Mouse (Mus musculus) olfactory bulb, adult 2 months (tissue): ENCODE data around the gene Ptms. TPM values are rescaled to one million over a fixed set of nuclear protein-coding genes. Genes with fewer than 3 reads are reported as not detected.

ENCODE experiments used
- H3K27ac ChIP-seq: fragments of 200-500 bp; 2 replicates; pipeline ENCODE4 v1.5.1; 2012; ENCODE audit warnings: low read depth, low read length; ENCODE audit not compliant: insufficient read depth
- H3K4me1 ChIP-seq: fragments of 200-500 bp; 2 replicates; pipeline ENCODE4 v1.6.1; 2012; ENCODE audit warnings: low read length; ENCODE audit not compliant: control insufficient read depth, insufficient read depth
- H3K4me3 ChIP-seq: fragments of 200-500 bp; 2 replicates; pipeline ENCODE4 v1.5.1; 2012; ENCODE audit warnings: mild to moderate bottlenecking, low read depth, low read length, moderate library complexity; ENCODE audit not compliant: insufficient read depth
- CTCF ChIP-seq: fragments of 200-500 bp; IDR thresholded peaks from 2 replicates; pipeline ENCODE4 v1.5.1; 2012; ENCODE audit warnings: low read depth, mild to moderate bottlenecking, low read length, moderate library complexity; ENCODE audit not compliant: insufficient read depth
- POLR2A ChIP-seq: fragments of 200-500 bp; IDR thresholded peaks from 2 replicates; pipeline ENCODE4 v1.6.1; 2012; ENCODE audit warnings: mild to moderate bottlenecking, low read depth, low read length, moderate library complexity; ENCODE audit not compliant: insufficient read depth
- WGBS: fragments of 180-500 bp; shearing (Covaris S2); methylation state at CpG from one replicate; pipeline ENCODE4 v1.1.7; 2018; 5-methylcytosine and 5-hydroxymethylcytosine counted together
- polyA plus RNA-seq: library from polyadenylated mRNA; stranded (reverse); fragments of >200 nt; gene quantifications from 2 replicates; pipeline ENCODE4 v1.2.4, GENCODE M21; 2012; ENCODE audit warnings: low replicate concordance; ENCODE audit not compliant: missing spikeins, insufficient read depth, insufficient read length

Gene Ptms
- polyA plus RNA-seq, 1 experiment: not detected

DNA sequence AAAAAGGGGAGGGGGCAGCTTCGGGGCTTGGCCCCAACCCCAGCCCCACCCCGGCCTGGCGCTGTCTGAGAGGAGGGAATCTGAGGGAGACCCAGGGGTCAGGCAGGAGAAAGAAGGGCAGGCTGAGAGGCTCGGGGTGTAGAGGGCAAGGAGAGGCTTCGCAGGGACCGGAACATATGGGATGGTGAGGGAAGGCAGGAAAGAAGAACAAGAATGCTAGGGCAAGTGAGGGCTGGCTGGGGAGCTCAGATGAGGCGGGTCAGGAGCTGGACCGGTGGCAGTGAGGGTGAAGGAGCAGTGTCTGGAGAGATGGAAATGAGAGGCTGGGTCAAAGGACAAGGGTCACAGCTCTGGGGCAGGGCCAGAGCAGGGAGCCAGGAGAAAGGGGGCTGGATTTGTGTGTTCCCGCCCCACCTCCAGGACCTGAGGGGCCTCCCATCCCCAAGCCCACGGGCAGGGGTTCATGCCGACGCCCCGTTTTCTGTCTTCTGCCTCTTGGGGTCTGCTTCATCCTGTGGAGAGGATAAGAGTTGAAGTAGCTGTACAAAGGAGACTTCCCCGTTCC lies 6.1 kb downstream of the Ptms start:
- Histone ChIP-seq H3K4me3 (no peak overlapping the region), H3K27ac (no peak overlapping the region), H3K4me1 (peaks cover 49% of the 10 kb centered on the region)
- WGBS: 72% methylated on average over 14 of the region's 14 CpGs
- TF ChIP-seq CTCF (no peak), POLR2A (no peak)

DNA sequence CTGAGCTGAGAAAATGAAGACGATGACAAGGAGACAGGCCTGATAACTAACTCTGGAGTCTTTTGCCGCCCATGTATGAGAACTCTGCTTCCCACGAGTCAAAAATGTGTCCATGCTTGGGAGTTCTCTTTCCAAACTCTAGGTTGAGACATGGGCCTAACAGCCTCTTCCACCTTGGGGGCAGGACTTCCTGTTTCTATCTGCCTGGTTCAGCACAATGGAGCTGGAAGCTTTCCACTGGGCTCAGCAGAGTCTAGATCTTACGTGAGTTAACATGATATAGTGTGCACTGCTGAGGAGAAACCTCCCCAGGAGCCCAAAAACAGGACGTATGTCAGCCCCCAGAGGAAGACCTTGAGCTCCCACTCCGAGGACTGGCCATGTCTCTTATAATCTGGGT lies 6.7 kb downstream of the Ptms start:
- 55% methylated on average over 6 of the region's 6 CpGs for WGBS
- Histone ChIP-seq H3K4me3 (no peak overlapping the region), H3K27ac (no peak overlapping the region), H3K4me1 (peaks cover 47% of the 10 kb centered on the region)
- TF ChIP-seq CTCF (no peak), POLR2A (no peak)

DNA sequence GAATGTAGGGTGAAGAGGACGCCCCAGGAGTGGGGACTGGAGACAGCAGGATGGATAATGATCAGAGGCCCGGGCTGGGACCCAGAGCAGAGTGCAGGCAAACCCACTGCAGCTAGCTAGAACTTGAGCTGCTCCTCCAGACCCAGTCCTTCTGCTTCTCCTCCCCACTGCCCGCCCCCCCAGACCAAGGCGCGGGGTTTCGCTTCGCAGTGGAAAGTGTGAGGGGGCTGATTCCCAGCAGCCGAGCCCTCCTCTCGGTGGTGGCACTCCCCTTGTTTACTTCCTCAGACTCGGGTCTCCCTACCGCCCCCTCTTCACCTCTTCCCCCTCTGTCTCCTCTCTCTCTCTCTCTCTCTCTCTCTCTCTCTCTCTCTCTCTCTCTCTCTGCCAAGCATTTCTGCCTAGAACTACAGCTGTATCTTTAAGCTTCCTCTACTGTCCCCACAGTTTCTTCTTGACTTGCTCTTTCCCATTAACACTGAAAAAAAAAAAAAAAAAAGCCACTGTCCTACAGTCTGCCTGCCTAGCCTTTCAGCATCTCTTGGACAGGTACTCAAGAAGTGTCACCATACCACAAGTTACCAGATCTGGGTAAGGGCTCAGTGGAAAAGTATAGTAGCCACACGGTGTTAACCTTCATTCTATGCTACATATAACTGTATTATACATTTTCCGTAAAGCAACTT lies 8.2 kb downstream of the Ptms start, which contains the start of gene Lag3:
Lag3 (minus strand) TSS at position 173 of the 686 bp plus-strand sequence.
- H3K4me3 ChIP-seq: no peak within 1 kb of the TSS
- WGBS: 26% methylated on average over 13 of the region's 13 CpGs
- peaks cover 45% of the 10 kb centered on the region for H3K4me1 ChIP-seq
- TF ChIP-seq CTCF: no peak
- no peak for TF ChIP-seq POLR2A
- H3K27ac ChIP-seq: no peak within 1 kb of the TSS

DNA sequence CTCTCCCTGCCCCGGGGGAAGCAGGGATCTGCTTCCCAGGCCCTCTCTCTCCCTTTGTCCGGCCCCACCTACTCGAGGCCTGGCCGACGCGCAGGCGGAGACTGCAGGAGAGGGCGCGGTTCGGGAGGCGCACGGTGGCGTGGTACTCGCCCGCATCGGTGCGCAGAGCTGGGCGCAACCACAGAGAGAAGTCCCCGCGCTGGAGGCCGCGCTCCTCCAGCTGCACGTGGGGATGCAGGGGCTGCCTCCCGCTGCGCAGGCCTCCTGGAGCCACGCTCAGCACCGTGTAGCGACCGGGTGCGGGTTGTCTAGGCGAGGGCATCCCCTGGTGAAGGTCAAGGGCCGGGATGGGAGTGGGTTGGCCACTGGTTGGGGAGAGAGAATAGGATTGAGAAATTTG lies 9.9 kb downstream of the Ptms start:
- Histone ChIP-seq H3K4me1 (peaks cover 34% of the 10 kb centered on the region), H3K27ac (no peak overlapping the region), H3K4me3 (no peak overlapping the region)
- WGBS: 23% methylated on average over 32 of the region's 32 CpGs
- TF ChIP-seq POLR2A (no peak), CTCF (no peak)

DNA sequence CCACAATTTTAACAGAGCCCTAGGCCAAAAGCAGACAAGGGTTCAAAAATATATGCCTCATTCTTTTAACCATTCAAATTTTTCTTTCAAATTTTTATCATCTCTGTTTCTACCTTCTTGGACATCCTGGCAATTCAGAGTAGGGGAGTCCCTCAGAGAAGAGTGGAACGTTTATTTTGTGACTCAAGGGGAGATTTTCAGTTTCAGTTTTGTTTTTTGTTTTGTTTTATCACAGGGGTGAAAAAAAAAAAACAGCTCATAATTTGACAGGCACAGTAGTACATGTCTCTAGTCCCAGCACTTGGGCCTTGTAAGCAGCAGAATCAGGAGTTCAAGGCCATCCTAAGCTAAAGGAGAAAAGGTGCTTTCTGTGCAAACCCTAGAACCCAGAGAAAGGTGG lies 12.1 kb downstream of the Ptms start:
- no peak overlapping the region for H3K4me3 ChIP-seq
- H3K4me1 ChIP-seq: peaks cover 29% of the 10 kb centered on the region
- TF ChIP-seq POLR2A: no peak
- no peak for TF ChIP-seq CTCF
- no peak overlapping the region for H3K27ac ChIP-seq
- 83% methylated on average over 1 of the region's 1 CpGs for WGBS

DNA sequence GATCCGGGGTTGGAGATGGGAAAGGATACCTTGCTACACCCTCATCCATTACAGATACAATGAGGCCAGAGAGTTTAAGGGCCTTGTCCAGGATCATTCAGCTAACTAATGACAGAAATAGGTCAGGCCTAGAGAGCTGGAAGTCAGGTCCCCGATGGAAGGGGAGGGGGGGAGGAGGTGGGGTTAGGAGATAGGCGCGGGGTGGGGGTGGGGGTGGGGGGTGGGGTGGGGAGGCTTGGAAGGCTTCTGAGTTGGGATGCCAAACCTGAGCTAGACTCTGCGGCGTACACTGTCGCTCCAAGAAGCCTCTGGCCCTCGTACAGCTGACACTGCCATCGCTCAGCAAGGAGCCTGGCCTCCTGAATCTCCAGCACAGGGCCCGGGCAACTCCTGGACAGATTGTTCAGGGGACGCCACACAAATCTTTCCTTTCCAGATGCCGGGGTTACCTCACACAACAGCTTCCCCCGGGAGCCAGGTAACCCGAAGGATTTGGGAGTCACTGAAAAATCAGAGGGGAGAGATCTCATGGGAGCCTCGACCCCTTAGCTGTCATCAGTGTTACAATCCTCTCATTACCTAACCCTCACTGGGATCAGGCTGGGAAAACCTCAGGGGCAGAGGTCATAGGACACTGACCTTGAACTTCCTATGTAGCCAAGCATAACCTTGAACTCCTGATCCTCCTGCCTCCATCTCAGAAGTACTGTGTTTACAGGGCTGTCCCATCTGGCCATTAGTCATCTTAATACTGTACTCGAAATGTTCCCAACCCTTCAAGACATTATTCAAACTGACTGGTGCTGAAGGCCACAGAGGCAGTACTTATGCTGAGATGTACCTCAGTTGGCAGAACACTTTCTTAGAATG lies 14.7 kb downstream of the Ptms start:
- WGBS: 38% methylated on average over 16 of the region's 16 CpGs
- TF ChIP-seq CTCF (no peak), POLR2A (no peak)
- peaks cover 18% of the 10 kb centered on the region for H3K4me1 ChIP-seq
- peak overlapping the region; percentile 93 for H3K27ac ChIP-seq
- 0 out of 2 replicates have a peak overlapping the region, but pooled peaks have one; percentile 37 for H3K4me3 ChIP-seq

DNA sequence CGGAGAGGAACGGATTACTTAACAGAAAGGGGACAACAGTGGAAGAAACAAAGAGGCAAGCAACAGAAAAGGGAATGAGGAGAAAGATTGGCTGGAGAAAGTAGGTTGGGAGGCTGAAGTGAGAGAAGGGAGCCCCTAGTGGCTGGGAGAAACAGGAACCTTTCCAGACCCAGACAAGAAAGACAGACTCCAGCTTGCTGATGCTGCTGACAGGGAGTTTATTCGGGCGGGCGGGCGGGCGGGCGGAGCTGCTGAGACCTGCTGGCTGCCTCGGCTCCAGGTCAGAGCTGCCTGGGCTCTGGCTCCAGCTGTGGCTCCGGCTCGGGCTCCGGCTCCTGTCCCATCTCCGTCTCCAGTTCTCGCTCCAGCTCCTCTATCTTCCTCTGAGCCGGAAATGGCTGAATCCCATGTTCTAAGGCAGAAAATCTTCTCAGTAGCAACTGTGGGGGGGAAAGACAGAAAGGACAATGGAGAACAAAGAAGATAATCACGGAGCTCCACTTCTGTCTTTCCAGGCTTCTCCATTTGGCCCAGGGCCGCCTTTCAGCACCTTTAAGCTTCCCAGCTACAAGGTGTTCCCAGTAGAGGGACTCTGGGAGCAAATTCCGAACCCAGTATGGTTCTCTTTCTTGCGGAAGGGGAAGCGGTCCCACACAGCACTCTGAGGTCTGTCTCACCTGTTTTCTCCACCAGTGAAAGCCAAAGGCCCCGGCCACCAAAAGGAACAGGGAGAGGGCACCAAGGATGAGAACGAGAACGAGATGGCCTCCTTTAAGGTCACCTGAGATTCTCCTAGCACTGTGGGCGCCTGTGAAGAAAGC lies 15.5 kb downstream of the Ptms start:
- TF ChIP-seq POLR2A (0 out of 2 replicates have a peak, but pooled peaks have one; percentile 6), CTCF (no peak)
- 8% methylated on average over 24 of the region's 24 CpGs for WGBS
- H3K4me3 ChIP-seq: peak overlapping the region; percentile 37
- peak overlapping the region; percentile 93 for H3K27ac ChIP-seq
- H3K4me1 ChIP-seq: peaks cover 13% of the 10 kb centered on the region

DNA sequence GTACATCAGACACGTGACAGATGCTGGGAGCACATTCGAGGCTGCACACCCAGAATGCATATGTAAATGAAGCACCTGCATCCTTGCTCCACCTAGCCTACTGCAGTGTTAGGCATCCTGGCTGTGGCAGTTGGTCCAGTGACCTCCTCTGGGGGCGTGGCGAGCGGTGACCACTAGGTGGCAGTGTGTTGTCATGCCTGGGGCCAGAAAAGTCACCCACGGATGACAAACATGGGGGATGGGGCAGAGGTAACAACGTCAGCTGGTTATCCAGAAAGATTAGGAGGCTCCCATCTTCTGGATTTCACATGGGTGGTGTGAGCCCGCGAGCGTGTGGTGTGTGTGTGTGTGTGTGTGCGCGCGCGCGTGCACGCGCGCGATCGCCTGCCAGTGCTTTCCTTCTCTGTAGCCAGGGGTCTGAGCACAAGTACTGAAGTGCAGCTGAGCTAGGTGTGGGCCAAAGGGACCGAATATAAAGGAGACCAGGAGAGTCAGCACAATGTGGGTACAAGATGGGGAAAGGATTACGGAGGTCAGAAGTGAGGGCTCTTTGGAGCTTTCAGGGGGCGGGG lies 16.2 kb downstream of the Ptms start:
- peak overlapping the region; percentile 34 for H3K4me3 ChIP-seq
- H3K27ac ChIP-seq: peak overlapping the region; percentile 88
- peaks cover 13% of the 10 kb centered on the region for H3K4me1 ChIP-seq
- under 1% methylated on average over 23 of the region's 23 CpGs for WGBS
- peak; percentile 94 for TF ChIP-seq CTCF
- TF ChIP-seq POLR2A: 0 out of 2 replicates have a peak, but pooled peaks have one; percentile 32
